Mouse (Mus musculus) ES-Bruce4 (cell line): ENCODE data around the gene Dennd2a.

Source experiments
- CTCF ChIP-seq: IDR thresholded peaks from one replicate; pipeline ENCODE4 v1.8.1; 2011; ENCODE audit warnings: low read depth, low read length
- POLR2A ChIP-seq: IDR thresholded peaks from one replicate; pipeline ENCODE4 v1.8.1; 2011; ENCODE audit warnings: low read length; ENCODE audit not compliant: insufficient read depth

- TF ChIP-seq POLR2A, result no peak
- TF ChIP-seq CTCF, result no peak
Measured at GRCm38 (mm10) chr6:39426725-39427124, 130.9 kb downstream of the Dennd2a start.
